Mouse (Mus musculus) T-helper 17 cell (primary cell): ENCODE measurements around the gene Tmem82.

Experiments used
- in situ Hi-C, 2 experiments: fragments of 300-600 bp; cut with MboI, MseI; formaldehyde crosslinking; loops; 1 replicate in 1 of 2; 2 replicates in 1 of 2; pipeline ENCODE4 v1.15.1; 2025; ENCODE audit warnings: high pct_unique_total_duplicates in 2 of 2

The Tmem82 gene

DNA sequence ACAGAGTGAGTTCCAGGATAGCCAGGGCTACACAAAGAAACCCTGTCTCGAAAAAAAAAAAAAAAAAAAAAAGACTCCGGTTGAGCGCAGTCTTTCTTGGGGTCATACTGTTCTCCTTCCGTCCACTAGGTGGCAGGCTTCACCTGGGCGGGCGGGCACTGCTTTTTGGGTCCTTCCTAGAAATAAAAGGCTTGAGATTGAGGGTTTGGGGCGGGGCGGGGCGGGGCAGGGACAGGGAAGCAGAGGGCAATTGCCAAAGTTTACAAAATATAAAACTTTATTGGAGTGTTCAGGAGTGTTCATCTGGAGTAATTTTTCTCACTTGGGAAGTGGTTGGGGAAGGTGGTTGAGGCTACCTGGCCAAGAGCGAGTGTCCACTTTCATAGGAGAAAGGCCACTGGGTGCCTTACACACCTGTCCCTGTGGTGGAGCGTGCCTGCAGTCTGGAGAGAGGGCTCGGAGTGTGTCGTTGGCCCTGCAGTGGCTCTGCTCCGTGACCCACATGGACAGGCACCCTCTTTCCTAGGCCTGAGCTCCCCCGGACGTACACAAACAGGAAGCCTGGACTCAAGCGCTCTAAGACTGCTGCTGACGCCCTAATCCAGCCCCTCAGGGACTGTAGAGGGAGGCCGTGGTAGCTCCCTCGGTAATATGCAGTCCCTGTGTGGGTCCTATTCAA, at the start of gene Tmem82:
TSS of gene Tmem82 (minus strand) at position 69 of the 679 bp plus-strand sequence.
- in situ Hi-C loops = loop anchor here in 1 of 2 experiments (5.0 kb wide), 1 partner anchor 164 kb away; no protein-coding TSS in a partner anchor

DNA sequence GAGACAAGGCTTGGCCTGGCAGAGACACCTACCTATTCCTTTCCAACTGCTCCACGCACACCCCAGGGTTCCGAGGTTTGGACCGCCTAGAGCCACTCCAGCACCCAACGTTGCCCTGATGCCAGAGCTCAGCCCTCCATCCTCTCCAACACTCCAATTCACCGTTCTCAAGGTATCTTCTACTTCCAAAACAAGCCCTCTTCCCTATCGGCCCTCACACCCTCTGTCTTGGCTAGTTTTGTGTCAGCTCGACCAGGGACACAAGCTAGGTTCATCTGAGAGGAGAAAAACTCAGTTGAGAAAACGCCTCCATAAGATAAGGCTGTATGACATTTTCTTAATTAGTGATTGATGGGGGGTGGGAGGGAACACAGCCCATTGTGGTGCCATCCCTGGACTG, 46.4 kb upstream of the Tmem82 start, which contains the start of gene Plekhm2:
TSS of gene Plekhm2 (minus strand) at position 101 of the 400 bp plus-strand sequence.
- in situ Hi-C loops = loop anchor here in 1 of 2 experiments (25.0 kb wide), 1 partner anchor 923 kb away; no protein-coding TSS in a partner anchor

DNA sequence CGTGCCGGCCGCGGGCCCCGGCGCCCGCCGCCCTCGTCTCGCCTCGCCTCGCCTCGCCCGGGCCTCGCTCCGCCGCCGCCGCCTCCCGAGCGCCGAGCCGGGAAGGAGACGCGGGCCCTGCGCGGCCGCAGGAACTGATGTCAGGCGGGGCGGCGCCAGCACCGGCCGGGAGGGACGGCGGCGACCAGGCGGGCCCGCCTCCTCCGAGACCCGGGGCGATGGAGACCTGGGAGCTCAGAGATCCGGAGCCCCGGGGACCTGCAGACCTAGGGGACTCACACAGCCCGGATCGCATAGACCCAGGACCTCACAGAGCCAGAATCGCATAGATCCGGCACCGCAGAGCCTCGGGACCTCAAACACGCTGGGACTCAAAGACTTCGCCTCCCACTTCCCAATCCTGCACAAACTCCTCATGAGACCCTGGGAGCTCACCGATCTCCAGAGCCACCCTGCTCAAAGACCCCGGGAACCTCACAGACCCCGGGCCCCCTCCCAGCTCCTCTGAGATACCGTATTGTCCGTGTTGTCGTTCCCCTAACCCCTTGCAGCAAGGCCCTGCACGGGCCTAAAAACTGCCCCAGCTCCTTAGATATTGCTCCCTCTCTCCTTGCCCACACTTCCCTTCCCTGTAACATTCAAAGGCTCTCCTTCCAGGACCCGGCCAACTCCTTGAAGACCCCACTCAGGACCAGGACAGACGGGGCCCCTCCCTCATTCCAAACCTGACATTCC, 45.7 kb upstream of the Tmem82 start:
- in situ Hi-C loops = loop anchor here in 1 of 2 experiments (25.0 kb wide), 1 partner anchor 923 kb away; no protein-coding TSS in a partner anchor

DNA sequence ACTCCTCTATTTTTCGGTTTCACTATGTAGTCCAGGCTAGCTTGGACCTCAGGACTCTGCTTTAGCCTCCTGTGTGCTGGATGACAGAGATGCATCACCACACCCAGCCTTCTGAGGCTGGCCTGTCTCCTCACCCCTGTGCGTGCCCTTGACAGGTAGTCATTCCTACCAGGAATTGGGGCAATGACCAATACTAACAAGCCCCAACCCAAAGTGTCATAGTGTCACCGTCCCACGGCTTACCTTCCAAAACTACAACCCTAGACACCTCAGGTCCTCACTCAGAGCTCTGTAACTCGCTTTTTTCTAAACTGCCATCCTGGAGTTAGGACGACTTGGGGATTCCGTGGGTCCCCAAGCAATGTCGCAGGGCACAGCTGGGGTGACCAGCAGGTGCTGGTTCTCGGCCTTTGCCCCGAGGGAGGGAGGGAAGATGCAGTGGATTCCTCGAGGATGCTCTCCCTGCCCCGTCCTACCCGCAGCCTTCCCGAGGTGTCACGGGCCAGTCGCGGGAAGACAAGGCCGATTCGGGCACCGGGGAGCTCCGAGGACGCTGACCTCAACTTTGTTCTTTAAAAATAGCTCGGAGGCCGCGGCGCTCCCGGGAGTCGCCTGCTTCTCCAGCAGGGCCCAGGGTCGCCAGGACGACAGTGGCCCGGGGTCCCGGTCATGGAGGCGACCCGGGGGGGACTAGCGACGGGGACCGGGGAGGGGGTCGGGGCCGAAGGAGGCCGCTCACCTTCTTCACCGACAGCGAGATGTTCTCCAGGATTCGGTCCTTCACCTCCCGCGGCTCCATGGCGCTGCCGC, 44.9 kb upstream of the Tmem82 start:
- in situ Hi-C loops = loop anchor here in 1 of 2 experiments (25.0 kb wide), 1 partner anchor 924 kb away; no protein-coding TSS in a partner anchor

DNA sequence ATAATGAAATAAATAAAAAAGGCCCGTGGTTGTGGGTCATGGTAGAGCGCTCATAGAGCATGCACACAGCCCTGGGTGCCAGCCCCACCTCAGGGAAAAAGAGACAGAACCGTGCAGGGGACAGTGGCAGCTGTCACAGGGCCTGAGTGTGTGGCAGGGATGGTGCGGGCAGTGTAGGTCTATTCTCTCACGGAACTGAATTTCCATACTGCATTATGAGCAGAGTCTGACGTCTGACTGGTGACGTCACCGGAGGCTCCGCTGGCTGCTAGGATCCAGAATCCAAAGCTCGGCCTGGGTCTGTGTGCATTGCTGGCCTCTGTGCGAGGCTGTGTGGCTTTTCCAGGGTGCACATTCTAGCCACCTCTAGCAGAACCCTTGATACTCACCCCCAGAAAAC, 42.5 kb upstream of the Tmem82 start:
- in situ Hi-C loops = loop anchor here in 1 of 2 experiments (25.0 kb wide), 1 partner anchor 926 kb away; no protein-coding TSS in a partner anchor

DNA sequence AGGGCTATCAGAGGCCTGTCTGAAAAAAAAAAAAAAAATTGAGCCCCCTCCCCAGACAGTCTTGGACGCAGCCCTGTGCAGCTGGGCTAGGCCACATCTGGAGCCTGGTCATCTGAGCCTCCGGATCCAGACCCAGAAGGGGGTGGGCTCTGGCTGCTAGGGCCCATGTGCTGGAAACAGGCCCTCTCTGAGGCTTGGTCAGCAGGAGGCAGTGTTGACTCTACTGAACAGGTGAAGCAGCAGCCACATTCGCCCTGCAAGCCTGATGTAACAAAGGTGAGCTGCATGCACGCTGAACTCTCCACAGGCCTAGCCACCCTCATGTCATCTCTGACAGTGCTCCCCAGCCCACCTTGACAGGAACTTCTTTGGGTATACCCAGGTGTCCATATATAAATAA, 41.3 kb upstream of the Tmem82 start:
- in situ Hi-C loops = loop anchor here in 1 of 2 experiments (25.0 kb wide), 1 partner anchor 928 kb away; no protein-coding TSS in a partner anchor

DNA sequence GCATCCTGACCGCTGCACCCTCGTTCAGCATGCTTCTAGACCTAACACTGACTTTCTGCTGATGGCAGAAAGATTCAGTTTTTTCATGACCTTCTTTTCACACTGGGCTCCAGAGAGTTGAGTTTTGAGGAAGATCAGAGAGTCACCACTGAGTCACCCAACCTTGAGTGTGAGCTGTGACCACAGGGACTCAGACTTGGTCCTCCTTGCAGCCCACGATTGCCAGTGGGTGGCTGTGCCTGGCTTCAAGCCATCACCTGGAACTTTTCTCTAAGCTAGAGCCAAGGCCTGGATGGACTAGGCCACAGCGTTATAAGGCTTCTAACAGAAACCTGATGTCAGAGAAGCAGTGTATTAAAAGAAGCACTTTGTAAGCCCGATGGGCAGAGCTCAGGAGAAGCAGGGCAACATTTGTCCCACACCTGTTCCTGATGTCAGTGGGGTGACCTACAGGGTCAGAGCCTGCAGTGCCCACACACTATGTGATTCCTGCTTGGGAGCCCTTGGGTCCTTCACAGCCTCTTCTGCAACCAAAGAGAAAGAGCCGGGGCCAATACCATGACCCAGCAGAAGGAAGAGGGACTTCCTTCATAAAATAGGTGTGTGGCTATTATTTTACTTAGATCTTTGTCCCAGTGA, 40.5 kb upstream of the Tmem82 start:
- in situ Hi-C loops = loop anchor here in 1 of 2 experiments (25.0 kb wide), 1 partner anchor 928 kb away; no protein-coding TSS in a partner anchor

DNA sequence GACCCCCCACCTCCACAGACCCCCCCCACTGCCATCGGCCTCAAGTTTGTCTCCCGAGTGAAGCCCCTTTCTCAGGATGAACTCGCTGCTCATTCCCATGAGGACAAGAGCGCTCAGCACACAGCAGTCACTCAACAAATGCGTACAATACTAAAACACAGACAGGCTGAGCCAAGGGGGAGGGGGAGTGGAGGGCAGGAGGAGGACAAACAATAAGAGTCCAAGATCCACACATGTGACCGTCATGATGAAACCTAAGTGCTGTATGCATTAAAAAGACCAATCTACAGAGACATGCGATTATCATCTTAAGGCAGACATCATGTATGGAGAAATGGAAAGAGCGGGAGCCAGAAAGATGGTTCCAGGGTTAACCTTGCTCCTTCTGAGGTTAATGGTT, 38.5 kb upstream of the Tmem82 start:
- in situ Hi-C loops = loop anchor here in 1 of 2 experiments (25.0 kb wide), 1 partner anchor 930 kb away; no protein-coding TSS in a partner anchor

DNA sequence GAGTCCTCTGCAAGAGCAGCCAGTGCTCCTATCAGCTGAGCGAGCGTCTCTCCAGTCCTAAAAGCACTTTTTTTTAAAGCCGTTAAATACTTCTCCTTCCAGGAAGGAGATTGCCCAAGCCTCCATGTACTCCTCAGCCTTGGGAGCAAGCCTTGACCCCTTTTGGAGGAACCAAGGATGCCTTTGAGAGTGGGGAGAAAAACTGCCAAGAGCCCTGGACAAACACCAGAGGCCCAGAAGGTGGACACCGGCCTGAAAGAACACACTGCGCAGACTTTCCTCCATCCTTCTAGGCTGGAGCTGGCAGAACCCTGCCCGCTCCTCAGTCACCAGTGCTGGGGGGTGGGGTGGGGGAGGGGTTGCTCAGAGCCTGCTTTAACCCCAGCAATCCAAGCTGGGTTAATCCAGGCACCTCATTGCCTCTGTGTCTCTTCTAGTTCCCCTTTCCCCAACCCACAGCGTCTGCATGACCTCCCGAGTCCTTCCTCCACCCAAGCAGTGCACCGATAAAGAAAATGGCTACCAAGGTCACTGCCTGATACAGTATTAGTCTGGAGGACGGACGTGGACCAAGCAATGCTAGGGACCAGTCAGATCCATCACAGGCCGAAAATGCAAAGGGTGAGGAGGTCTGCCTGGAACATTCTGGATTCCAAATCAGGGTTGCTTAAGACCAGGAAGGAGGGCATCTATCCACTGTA, 37.6 kb upstream of the Tmem82 start:
- in situ Hi-C loops = loop anchor here in 1 of 2 experiments (25.0 kb wide), 1 partner anchor 931 kb away; no protein-coding TSS in a partner anchor

DNA sequence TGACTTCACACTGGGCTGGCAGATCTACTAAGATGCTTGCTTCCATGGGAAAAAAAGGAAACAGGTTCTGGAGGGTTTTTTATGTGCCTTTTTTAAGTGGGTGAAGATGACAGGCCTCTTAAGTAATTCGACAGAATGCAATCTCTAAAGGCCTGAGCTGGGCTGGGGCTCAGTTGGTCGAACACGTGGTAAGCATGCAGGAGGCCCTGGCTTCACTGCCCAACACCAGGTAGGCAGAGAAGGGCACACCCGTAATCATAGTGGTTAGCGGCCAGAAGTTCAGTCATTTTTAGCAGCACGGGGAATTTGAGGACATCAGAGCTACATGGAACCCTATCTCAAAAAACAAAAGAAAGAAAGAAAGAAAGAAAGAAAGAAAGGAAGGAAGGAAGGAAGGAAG, 36.1 kb upstream of the Tmem82 start:
- in situ Hi-C loops = loop anchor here in 1 of 2 experiments (25.0 kb wide), 1 partner anchor 933 kb away; no protein-coding TSS in a partner anchor

DNA sequence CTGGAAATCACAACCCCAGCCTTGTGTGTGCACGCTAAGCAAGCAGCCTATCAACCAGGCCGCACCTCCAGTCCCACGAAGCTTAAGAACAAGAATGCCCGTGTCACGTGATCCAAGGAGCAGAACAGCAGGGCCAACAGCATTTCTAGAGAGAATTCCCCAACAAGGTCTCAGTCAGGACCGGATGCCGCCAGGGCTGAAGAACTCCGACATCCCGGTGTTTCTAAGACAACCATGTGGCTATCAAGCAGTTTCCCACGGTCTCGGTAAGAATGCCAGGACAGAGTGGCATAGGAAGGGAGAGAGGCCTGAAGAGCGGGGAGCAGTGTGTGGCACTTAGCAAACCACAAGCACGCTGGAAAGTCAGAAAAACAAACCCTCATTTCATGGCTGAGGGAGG, 35.4 kb upstream of the Tmem82 start:
- in situ Hi-C loops = loop anchor here in 1 of 2 experiments (25.0 kb wide), 1 partner anchor 933 kb away; no protein-coding TSS in a partner anchor

DNA sequence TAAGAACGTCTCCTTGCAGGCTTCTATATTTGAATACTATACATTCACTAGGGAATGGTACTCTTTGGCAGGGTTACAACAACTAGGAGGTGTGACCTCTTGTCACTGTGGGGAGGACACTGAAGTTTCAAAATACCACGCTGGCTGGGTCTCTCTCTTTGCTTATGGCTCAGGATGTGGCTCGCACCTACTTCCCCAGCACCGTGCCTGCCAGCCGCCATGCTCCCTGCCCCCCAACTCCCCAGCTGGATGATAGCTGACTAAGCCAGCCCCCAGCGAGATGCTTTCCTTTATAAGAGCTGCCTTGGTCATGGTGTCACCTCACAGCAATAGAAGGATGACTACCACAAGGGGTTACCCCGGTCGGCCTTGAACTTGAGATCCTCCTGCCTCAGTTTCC, 34.6 kb upstream of the Tmem82 start:
- in situ Hi-C loops = loop anchor here in 1 of 2 experiments (25.0 kb wide), 1 partner anchor 934 kb away; no protein-coding TSS in a partner anchor

DNA sequence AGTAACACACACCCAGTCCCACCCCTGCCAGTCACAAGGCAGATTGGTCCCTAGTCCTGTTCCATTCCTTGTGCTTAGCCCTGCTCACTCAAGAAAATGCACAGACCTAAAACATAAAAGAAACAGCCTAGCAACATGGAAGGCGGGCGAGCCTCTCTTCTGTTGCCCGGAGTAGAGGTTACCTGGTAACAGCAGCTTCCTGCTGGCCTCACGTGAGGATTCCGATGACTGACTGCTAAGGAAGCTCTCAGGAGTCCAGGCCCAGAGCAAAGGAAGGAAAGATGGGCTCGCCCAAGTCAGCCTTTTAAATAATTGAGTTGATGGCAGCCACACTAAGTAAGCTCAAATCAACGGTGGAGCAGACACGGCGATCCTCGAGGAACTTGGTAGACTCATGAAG, 33.5 kb upstream of the Tmem82 start:
- in situ Hi-C loops = loop anchor here in 1 of 2 experiments (25.0 kb wide), 1 partner anchor 935 kb away; no protein-coding TSS in a partner anchor

DNA sequence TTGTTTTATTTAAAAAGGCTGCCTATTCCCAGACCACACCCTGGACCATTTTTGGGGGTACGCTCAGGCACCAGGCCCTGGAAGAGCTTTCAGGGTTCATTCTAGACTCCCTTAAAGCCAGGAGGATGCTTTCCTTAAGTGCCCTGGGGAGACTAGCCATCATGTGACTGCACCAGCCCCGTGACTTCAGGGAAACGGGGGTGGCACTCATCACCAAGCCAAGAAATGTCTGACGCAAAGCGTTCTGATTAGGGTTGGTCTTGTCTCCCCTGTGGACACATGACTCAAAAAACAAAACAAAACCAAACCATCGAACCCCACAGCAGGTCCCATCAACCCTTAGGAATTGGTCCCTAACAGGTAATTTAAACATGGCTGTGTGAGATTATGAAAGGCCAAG, 32.9 kb upstream of the Tmem82 start:
- in situ Hi-C loops = loop anchor here in 1 of 2 experiments (25.0 kb wide), 1 partner anchor 936 kb away; no protein-coding TSS in a partner anchor

DNA sequence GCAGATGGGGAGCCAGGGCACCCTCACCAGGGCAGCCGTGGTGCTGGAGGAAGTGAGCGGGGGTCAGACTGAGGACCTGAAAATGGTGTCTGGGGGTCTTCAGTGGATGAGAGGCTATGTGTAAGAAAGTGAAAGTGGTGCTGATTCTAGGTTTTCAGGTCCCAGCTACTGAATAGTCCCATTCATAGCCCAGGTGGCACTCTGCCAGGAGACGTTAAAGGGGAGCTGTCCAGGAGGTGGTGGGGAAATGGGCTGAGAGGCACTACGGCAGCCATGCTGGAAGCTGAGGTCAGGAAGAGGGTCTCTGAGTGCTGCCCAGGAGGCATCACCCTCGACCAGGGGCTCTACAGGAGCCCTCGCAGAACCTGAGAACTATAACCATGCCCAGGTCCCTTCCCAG, 30.8 kb upstream of the Tmem82 start:
- in situ Hi-C loops = loop anchor here in 1 of 2 experiments (10.0 kb wide), 1 partner anchor 1746 kb away; the partner anchor contains the start of gene Pramel1

DNA sequence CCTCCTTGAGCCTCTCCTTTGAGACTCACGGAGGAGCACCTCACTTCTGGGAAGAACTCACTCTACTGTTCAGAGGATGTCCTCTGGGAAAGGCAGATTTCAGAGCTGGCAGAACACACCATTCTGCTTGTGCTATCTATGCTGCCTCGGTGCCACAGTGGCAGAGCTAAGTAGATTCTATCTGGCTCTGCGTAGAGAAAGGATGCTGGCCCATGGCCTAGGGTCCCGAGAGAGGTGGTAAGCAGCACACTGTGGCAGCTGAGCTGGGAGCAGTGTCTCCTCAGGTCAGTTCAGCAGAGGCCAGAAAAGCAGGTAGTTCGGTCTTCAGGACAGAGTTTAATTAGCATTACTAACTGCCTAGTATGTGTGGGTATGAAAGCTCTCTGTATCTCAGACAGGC, 29.8 kb upstream of the Tmem82 start:
- in situ Hi-C loops = loop anchor here in 1 of 2 experiments (10.0 kb wide), 1 partner anchor 1747 kb away; the partner anchor contains the start of gene Pramel1

DNA sequence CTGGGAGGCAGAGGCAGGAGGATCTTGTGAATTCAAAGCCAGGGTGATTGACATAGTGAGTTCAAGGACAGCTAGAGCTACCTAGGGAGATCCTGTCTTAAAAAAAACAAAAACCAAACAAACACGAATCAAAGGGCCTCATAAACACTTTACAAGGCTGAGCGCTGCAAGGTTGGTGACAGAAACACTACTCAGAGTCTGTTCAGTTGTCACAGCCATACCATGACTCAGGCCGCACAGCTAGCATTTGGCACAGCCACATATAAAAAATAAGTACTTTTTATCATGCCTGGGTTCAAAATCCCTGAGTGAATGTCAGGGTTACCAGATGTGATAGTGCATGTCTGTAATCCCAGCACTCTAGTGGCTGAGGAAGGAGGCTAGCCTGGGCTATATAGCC, 28.8 kb upstream of the Tmem82 start:
- in situ Hi-C loops = loop anchor here in 1 of 2 experiments (10.0 kb wide), 1 partner anchor 1748 kb away; the partner anchor contains the start of gene Pramel1

DNA sequence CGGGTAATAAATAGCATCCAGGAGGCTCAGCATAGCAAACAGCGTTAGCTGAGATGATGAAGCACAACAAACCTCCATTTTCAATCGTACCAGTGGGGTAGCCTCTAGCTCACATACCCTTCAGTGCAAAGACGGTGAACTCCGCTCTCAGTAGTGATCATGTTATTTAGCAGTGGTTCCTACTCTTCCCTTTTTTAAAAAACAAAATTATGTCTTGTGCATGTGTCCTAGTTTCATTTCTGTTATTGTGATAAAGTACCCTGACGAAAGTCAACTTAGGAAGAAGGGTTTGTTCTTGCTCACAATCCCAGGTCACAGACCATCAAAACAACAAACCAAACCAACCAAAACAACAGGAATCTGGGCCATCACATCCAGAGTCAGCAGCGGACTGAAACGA, 27.6 kb upstream of the Tmem82 start:
- in situ Hi-C loops = loop anchor here in 1 of 2 experiments (10.0 kb wide), 1 partner anchor 1749 kb away; the partner anchor contains the start of gene Pramel1
